Mouse (Mus musculus) brain, embryonic 14.5 days (tissue): ENCODE data around the gene Ldb1.

Experiments used
- CTCF ChIP-seq: fragments of 200-500 bp; IDR thresholded peaks from 2 replicates; pipeline ENCODE4 v1.5.1; 2012; ENCODE audit warnings: inconsistent platforms, mild to moderate bottlenecking, moderate library complexity, borderline replicate concordance; ENCODE audit not compliant: insufficient read depth, insufficient read length; ENCODE audit errors: extremely low read depth
- POLR2A ChIP-seq: fragments of 200-500 bp; IDR thresholded peaks from 2 replicates; pipeline ENCODE4 v1.6.1; 2012; ENCODE audit warnings: mild to moderate bottlenecking, inconsistent platforms, borderline replicate concordance; ENCODE audit not compliant: poor library complexity, insufficient read depth, insufficient read length, severe bottlenecking; ENCODE audit errors: extremely low read depth

DNA sequence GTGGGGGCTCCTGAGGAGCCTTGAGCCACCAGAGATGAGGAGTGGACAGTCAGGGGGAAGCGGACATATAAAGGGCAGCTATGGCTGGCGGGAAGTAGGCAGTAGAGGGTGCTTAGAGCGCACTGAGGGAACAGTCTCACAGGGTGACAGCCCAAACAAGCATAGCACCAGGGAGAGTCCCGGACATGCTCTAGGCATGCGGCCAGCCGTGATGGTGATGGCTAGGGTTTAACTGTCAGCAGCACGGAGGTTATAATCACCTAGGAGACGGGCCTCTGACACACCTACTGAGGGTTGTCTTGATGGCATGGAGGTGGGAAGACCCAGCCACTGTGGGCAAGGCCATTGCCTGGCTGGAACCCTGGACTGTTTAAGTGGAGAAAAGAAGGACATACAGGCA is 18.4 kb downstream of the Ldb1 start:
- no peak for TF ChIP-seq POLR2A
- TF ChIP-seq CTCF, result no peak
